Mouse (Mus musculus) limb, embryonic 15.5 days (tissue): ENCODE results near the gene Olfr763. TPM values are rescaled to one million over a fixed set of nuclear protein-coding genes. Genes with fewer than 3 reads are reported as not detected.
"Not testable (repeated sequence)": the region's sequence is repeated elsewhere in the genome, so short reads cannot be mapped to it uniquely, and the experiment has no call there.

Experiments used
- ATAC-seq: fragments of 200-750 bp; cut with Nextera tagmentation; 2 replicates; pipeline ENCODE4 v1.8.0; 2017; ENCODE audit warnings: low read depth, moderate TSS enrichment; ENCODE audit not compliant: insufficient number of reproducible peaks, low FRiP score, low TSS enrichment
- H3K27ac ChIP-seq: fragments of 300-500 bp; sonication (generic); 2 replicates; pipeline ENCODE4 v1.5.1; 2015; ENCODE audit warnings: moderate library complexity, mild to moderate bottlenecking, inconsistent platforms
- H3K27me3 ChIP-seq: fragments of 300-500 bp; sonication (generic); 2 replicates; pipeline ENCODE4 v1.6.1; 2015; ENCODE audit warnings: inconsistent platforms
- H3K36me3 ChIP-seq: fragments of 300-500 bp; sonication (generic); 2 replicates; pipeline ENCODE4 v1.6.1; 2015; ENCODE audit warnings: inconsistent platforms
- H3K4me1 ChIP-seq: fragments of 300-500 bp; sonication (generic); 2 replicates; pipeline ENCODE4 v1.6.1; 2015; ENCODE audit warnings: inconsistent platforms
- H3K4me2 ChIP-seq: fragments of 300-500 bp; sonication (generic); 2 replicates; pipeline ENCODE4 v1.6.1; 2015; ENCODE audit warnings: mild to moderate bottlenecking, inconsistent platforms
- H3K4me3 ChIP-seq: fragments of 300-500 bp; sonication (generic); 2 replicates; pipeline ENCODE4 v1.5.1; 2015; ENCODE audit warnings: mild to moderate bottlenecking, inconsistent platforms
- H3K9ac ChIP-seq: fragments of 300-500 bp; sonication (generic); 2 replicates; pipeline ENCODE4 v1.6.1; 2015; ENCODE audit warnings: inconsistent platforms
- H3K9me3 ChIP-seq: fragments of 300-500 bp; sonication (generic); 2 replicates; pipeline ENCODE4 v1.6.1; 2016; ENCODE audit warnings: inconsistent platforms
- WGBS: fragments of 180-500 bp; shearing (Covaris S2); methylation state at CpG from one replicate; pipeline ENCODE4 v1.1.7; 2015; 5-methylcytosine and 5-hydroxymethylcytosine counted together
- polyA plus RNA-seq: library from polyadenylated mRNA; unstranded; fragments of >200 nt; fragmentation: Nextera tagmentation; extraction: Ambion mirVana; gene quantifications from 2 replicates; pipeline ENCODE4 v1.2.1, GENCODE M21; 2015

Gene Olfr763
- polyA plus RNA-seq, 1 experiment from 2014 or later = not detected

DNA sequence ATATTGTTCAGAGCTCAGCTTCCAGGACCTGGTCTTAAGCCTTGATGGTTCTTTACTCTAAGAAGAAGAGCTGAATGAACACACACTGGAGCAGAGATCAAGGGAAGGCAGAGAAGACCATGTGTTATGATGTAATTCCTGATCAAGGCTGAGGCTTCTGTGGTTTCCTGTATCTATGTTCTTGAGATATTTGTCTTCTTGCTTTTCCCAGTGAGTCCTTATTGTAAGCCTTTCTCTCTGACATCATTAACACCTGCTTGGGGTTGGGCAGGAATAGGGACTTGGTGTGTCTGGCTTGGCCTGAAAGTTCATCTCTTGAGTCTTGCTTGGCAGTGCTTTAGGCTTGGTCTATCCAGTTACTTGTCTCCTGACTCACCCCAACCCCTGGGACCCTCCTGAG is 19.6 kb upstream of the Olfr763 start:
- Histone ChIP-seq H3K36me3 (no peaks in the 10 kb centered on the region), H3K9me3 (no peaks in the 10 kb centered on the region), H3K4me3 (no peak overlapping the region), H3K27me3 (no peaks in the 10 kb centered on the region), H3K4me2 (no peak overlapping the region), H3K4me1 (no peaks in the 10 kb centered on the region), H3K27ac (no peak overlapping the region), H3K9ac (no peak overlapping the region)
- no peak for ATAC-seq

DNA sequence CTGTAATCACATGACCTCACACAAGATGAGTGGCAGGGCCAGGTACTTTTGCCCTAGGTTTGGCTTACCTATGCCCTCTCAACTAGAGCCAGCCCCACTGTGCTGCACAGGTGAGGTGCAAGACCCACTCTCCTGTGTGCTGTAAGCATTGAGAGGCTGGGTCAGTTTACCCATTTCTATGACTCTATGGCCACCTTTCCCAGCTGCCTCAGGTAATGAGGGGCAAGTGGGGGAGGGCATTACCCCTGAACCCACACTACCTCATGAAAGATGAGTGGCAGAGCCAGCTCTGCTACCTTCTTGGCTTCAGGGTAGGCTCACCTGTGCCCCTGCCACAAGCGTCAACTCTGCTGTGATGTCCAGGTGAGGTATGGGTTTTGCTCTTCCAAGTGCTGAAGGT is 14.8 kb upstream of the Olfr763 start:
- no peak overlapping the region for H3K9ac ChIP-seq
- H3K4me1 ChIP-seq = no peaks in the 10 kb centered on the region
- 92% methylated on average over 1 of the region's 1 CpGs for WGBS
- H3K9me3 ChIP-seq = no peaks in the 10 kb centered on the region
- no peaks in the 10 kb centered on the region for H3K36me3 ChIP-seq
- H3K27ac ChIP-seq = no peak overlapping the region
- ATAC-seq = peak; percentile 30; the same call in 1 of the 2 replicates
- H3K4me3 ChIP-seq = no peak overlapping the region
- H3K27me3 ChIP-seq = no peaks in the 10 kb centered on the region
- H3K4me2 ChIP-seq = no peak overlapping the region

DNA sequence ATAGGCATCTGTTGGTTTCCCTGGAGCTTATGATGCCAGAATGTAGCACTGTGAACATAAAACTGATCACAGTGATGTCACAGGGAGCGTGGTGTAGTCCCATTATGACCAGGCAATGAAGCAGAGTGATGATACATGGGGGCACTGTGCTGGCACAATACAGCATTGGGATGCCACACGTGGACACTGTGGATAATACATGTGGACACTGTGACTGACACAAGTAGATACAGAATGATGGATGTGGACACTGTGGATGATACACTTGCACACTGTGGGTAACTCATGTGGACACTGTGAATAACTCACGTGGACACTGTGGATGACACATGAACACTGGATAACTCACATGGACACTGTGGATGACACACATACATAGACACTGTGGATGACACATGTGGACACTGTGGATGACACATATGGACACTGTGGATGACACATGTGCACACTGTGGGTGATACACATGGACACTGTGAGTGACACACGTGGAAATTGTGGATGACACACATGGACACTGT is 14.0 kb upstream of the Olfr763 start:
- 71% methylated on average over 4 of the region's 4 CpGs for WGBS
- Histone ChIP-seq H3K27me3 (no peaks in the 10 kb centered on the region), H3K36me3 (no peaks in the 10 kb centered on the region), H3K9me3 (no peaks in the 10 kb centered on the region), H3K9ac (no peak overlapping the region), H3K4me2 (no peak overlapping the region), H3K4me3 (no peak overlapping the region), H3K4me1 (no peaks in the 10 kb centered on the region), H3K27ac (no peak overlapping the region)
- ATAC-seq = no peak

DNA sequence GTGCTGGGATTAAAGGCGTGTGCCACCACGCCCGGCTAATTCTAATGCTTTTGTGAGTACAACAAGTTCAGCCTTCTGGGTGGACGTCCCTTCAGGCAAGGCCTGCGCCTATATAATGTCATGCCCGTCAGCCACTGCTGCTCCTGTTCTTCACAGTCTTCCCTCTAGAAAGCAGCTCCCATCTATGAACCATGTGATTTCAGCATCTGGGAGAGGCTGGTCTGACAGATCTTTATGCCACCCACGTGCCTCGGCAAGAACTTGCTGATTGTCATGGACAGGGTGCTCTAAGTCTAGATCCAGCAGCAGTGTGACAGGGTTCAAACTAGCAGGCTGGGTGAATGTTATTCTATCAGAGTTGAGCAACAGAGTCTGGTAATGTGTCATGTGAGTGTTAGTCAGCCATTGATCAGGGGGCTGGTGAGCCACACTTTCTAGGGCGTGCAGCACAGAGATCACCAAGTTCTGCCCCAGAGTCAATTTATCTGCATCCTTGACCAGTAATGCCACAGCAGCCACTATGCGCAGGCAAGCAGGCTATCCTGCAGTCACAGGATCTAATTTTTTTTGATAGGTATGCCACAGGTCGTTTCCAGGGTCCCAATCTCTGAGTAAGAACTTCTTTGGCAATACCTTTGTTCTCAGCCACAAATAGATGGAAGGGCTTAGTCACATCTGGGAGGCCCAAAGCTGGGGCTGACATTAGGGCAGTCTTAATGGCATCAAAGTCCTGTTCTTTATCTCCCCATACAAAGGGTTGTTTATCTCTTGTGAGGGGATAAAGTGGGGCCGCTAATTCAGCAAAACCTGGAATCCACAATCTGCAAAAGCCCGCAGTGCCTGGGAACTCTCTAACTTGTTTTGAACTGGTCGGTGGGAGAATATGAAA is 6.3 kb upstream of the Olfr763 start:
- H3K4me1 ChIP-seq = no peaks in the 10 kb centered on the region
- no peak overlapping the region for H3K9ac ChIP-seq
- ATAC-seq = no peak
- H3K4me2 ChIP-seq = no peak overlapping the region
- no peaks in the 10 kb centered on the region for H3K27me3 ChIP-seq
- 80% methylated on average over 14 of the region's 14 CpGs for WGBS
- H3K27ac ChIP-seq = no peak overlapping the region
- H3K9me3 ChIP-seq = no peaks in the 10 kb centered on the region
- H3K36me3 ChIP-seq = no peaks in the 10 kb centered on the region
- no peak overlapping the region for H3K4me3 ChIP-seq

DNA sequence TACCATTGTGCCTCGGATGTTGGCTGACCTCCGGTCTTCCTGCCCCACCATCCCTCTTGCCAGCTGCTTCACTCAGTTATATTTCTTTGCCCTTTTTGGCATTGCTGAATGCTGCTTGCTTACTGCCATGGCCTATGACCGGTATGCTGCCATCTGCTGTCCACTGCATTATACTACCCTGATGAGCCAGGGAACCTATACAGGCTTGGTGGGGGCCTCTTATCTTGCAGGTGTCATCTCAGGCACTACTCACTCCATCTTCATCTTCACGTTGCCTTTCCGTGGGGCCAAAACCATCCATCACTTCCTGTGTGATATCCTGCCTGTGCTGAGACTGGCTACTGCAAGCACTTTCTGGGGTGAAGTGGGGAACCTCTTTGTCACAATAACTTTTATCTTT is 920 bp downstream of the Olfr763 start:
- ATAC-seq, H3K9ac ChIP-seq, H3K27ac ChIP-seq, H3K4me3 ChIP-seq, H3K27me3 ChIP-seq, H3K36me3 ChIP-seq, H3K9me3 ChIP-seq, H3K4me2 ChIP-seq, H3K4me1 ChIP-seq: not testable (repeated sequence)
- WGBS = 61% methylated on average over 2 of the region's 5 CpGs

DNA sequence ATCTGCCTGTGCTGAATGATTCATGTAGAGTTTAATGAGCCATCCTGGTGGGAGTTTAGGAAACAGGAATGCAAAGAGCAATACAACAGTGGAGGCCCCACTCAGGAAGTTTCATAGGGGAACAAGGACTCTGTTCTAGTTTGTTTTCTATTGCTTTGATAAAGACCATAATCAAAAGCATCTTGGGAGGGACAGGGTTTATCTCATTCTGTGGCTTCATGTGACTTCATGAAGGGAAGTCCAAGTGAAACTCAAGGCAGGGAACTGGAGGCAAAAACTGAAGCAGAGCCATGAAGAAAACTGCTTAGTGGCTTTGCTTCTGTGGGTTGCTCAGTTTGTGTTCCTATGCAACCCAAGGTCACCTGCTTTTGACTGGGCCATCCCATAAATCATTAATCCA is 3.9 kb downstream of the Olfr763 start:
- Histone ChIP-seq H3K27me3 (no peaks in the 10 kb centered on the region), H3K4me3 (no peak overlapping the region), H3K4me2 (no peak overlapping the region), H3K9me3 (no peaks in the 10 kb centered on the region), H3K27ac (no peak overlapping the region), H3K36me3 (no peaks in the 10 kb centered on the region), H3K4me1 (no peaks in the 10 kb centered on the region), H3K9ac (no peak overlapping the region)
- no peak for ATAC-seq

DNA sequence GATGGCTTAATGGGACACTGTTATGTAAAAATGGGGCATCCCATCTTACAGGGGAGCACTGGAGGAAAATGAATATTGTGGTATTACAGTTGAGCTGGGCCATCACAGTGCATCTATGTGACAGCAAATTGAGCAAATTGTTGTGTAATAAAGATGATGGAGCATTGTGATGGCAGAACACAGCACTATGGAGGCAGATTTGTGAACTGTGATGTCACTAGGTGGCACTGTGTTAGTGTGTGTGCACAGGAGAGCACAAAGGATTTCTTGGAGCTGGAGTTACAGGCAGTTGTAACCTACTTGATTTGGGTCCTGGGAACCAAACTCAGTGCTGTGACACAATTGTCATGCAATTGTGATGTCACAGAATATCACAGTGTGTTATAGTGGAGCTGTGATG is 12.7 kb downstream of the Olfr763 start:
- no peak for ATAC-seq
- Histone ChIP-seq H3K4me1 (no peaks in the 10 kb centered on the region), H3K9me3 (no peaks in the 10 kb centered on the region), H3K27ac (no peak overlapping the region), H3K36me3 (no peaks in the 10 kb centered on the region), H3K27me3 (no peaks in the 10 kb centered on the region), H3K4me2 (no peak overlapping the region), H3K4me3 (no peak overlapping the region), H3K9ac (no peak overlapping the region)

DNA sequence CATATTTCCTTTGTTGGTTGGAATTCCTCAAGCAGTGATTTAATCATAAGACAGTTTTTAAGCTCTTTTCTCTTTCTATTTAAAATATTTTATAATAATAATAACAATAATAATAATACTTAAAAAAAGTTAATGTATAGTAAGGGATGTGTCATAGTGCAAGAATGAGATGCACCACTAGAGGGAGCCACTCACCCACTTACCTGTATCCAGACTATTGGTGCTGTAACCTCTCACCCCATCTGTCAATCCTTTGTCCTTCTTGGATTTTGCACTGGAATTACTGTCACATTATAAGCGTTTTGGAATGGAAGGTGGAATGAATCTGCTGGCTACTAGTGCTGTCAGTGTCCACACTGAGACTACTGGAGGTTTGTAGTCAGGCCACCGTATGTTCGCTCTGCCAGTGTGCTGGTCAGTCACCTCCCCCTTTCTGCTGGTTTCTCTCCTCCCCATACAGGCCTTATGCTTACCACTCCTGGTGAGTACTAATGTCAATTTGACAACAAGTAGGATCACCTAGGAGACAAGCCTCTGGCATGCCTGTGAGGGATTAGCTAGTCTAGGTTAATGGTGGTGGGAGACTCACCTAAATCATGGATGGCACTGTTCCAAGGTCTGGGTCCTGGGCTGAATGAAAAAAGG is 15.5 kb downstream of the Olfr763 start:
- no peaks in the 10 kb centered on the region for H3K36me3 ChIP-seq
- 57% methylated on average over 3 of the region's 3 CpGs for WGBS
- H3K27me3 ChIP-seq = no peaks in the 10 kb centered on the region
- no peak overlapping the region for H3K9ac ChIP-seq
- no peak overlapping the region for H3K4me3 ChIP-seq
- no peak for ATAC-seq
- H3K4me1 ChIP-seq = no peaks in the 10 kb centered on the region
- H3K9me3 ChIP-seq = no peaks in the 10 kb centered on the region
- no peak overlapping the region for H3K4me2 ChIP-seq
- no peak overlapping the region for H3K27ac ChIP-seq

DNA sequence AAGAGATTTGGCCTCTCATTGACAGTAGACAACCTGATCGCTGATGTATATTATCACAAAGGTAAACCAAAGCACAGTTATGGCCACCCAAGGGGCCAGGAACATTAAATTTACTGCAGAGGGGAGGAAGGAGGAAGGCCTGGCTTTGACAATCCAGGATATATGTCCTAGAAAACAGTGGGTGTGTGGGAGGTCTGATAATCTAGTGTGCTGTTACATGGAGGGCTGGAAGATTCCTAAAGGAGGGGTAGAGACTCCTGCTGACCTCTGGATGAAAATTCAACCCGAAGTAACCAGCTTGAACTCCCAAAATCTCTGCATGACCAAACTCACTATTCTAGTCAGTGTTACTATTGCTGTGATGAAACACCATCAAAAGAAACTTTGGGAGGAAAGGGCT is 17.8 kb downstream of the Olfr763 start:
- no peak for ATAC-seq
- no peak overlapping the region for H3K27ac ChIP-seq
- H3K4me2 ChIP-seq = no peak overlapping the region
- no peaks in the 10 kb centered on the region for H3K27me3 ChIP-seq
- WGBS = 75% methylated on average over 2 of the region's 2 CpGs
- H3K9ac ChIP-seq = no peak overlapping the region
- H3K36me3 ChIP-seq = no peaks in the 10 kb centered on the region
- H3K4me3 ChIP-seq = no peak overlapping the region
- H3K9me3 ChIP-seq = no peaks in the 10 kb centered on the region
- H3K4me1 ChIP-seq = no peaks in the 10 kb centered on the region

DNA sequence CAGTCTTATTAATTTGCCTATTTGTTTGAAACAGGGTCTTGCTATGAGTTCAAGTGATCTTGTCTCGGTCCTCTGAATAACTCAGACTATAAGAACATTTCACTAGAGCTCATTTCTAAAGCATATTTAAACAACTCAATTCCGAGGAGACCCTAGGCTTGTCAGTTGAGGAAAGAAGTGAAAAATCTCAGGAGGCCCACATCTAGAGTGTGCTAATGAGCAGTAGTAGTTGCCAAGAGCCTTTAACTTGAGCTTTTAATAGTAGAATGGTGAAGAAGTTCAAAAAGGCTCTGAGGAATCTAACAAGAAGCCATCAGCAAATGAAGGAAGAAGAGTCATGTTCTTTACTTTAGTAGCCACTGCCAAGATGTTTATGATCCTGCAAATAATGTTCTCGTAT is 29.2 kb downstream of the Olfr763 start, which contains the start of gene Olfr764-ps1:
Gene Olfr764-ps1 (minus strand): TSS at position 101 of the 400 bp plus-strand sequence.
- 73% methylated on average over 3 of the region's 3 CpGs for WGBS
- Histone ChIP-seq H3K36me3 (no peaks in the 10 kb centered on the region), H3K27me3 (no peaks in the 10 kb centered on the region), H3K9me3 (no peaks in the 10 kb centered on the region), H3K4me3 (no peak within 1 kb of the TSS), H3K4me2 (no peak within 1 kb of the TSS), H3K27ac (no peak within 1 kb of the TSS), H3K9ac (no peak within 1 kb of the TSS), H3K4me1 (no peaks in the 10 kb centered on the region)
- ATAC-seq = no peak

DNA sequence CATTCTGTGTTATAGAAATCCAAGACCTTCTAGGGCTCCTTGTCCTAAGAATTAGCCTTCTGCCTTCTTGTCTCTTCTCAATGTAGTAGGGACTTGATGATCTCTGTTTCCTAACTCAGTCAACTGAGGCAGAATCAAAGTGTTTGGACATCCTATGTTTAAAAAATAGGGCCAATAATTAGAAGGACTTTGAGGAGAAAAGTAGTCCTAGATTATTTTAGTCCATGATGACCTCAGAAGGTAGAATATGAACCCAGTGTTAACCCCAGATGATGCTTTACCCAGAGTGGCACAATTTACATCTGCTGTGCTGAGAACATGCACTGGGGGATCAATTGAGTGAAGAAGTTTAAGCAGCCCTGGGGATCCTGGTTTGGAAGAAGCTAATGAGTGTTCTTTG is 39.3 kb downstream of the Olfr763 start, which contains the start of gene Olfr765:
Gene Olfr765 (minus strand): TSS at position 101 of the 400 bp plus-strand sequence.
- not testable (repeated sequence) for ATAC-seq, H3K27me3 ChIP-seq, H3K27ac ChIP-seq, H3K4me1 ChIP-seq, H3K4me3 ChIP-seq, H3K9me3 ChIP-seq, H3K9ac ChIP-seq, H3K4me2 ChIP-seq, H3K36me3 ChIP-seq
